Mouse (Mus musculus) central nervous system, embryonic 18 days (tissue): ENCODE results near the gene Rps15a. TPM values are rescaled to one million over a fixed set of nuclear protein-coding genes. Genes with fewer than 3 reads are reported as not detected.

Source experiments
- polyA plus RNA-seq: library from polyadenylated mRNA; depleted of rRNA; stranded (reverse); fragments of >200 nt; gene quantifications from 2 replicates; pipeline ENCODE4 v1.2.3, GENCODE M21; 2012; rRNA removed

Rps15a gene
- 3,003 and 3,393 TPM in 2 replicates for polyA plus RNA-seq

GRCm38 (mm10) chr7:118115877-118116568, at the start of gene Rps15a:
Gene Rps15a, minus strand, starts transcription at chr7:118116188.

GRCm38 (mm10) chr7:118129430-118130041, 13.5 kb upstream of the Rps15a start, which contains the start of gene Arl6ip1:
Gene Arl6ip1, minus strand, starts transcription at chr7:118129662.

Other genes with a start within 250 kb of the Rps15a start
- gene Arl6ip1, start 13.5 kb upstream of the Rps15a start, polyA plus RNA-seq, result 305 and 337 TPM in 2 replicates
- gene Smg1, start 127.5 kb upstream of the Rps15a start, polyA plus RNA-seq, result 56.8 and 61.6 TPM in 2 replicates